Mouse (Mus musculus) adrenal gland, adult 2 months (tissue): Measurements from ENCODE around the gene Gpr152. TPM values are rescaled to one million over a fixed set of nuclear protein-coding genes. Genes with fewer than 3 reads are reported as not detected.
"Not testable (repeated sequence)": the region's sequence is repeated elsewhere in the genome, so short reads cannot be mapped to it uniquely, and the experiment has no call there.

Source experiments
- DNase-seq: peaks from one replicate; pipeline ENCODE4 v3.0.0; 2021
- polyA plus RNA-seq: library from polyadenylated mRNA; depleted of rRNA; stranded (reverse); fragments of >200 nt; gene quantifications from 2 replicates; pipeline ENCODE4 v1.2.3, GENCODE M21; 2012
- total RNA-seq, 2 experiments: library from RNA; stranded (reverse); gene quantifications; 2 replicates each; pipeline ENCODE4 v1.2.3; 2021

The Gpr152 gene
- total and polyA plus RNA-seq, 3 experiments, result 0.09 to 0.17 (median 0.10) TPM

DNA sequence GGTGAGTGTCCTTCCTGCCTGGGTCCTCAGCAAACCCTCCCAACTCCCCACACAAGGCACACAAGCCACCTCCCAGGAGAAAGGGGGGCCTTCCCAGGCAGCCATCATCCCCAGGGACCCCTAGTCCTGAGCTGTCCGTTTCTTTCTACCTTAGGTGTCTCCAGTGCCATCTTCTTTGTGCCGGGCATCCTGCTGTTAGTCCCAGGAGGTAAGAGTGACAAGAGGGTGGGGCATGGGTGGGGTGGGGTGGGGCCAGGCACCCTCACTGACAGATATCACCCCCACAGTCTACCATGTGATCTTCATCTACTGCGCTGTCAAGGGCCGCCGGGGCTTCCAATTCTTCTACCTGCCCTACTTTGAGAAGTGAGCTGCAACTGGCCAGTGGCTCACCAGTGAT is 8.5 kb upstream of the Gpr152 start:
- no peak for DNase-seq

DNA sequence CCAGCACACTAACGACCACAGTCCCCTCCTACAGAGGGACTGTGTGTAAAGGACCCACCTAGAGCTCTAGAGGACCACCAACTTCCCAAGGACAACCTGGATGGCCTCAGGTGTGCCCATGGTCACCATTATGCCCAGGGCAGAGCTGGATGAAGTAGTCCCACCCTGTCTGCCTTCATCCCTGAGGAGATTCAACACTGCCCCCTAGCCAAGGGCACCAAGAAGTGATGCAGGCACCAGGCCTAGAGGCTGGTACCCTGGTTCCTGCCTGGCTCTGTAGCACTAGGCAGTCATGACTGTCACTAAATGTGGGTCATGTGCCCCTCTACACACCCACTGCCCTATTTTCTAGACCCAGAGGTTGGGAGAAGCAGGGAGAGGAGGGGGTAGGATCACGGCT is 7.8 kb upstream of the Gpr152 start:
- peak; percentile 30 for DNase-seq

DNA sequence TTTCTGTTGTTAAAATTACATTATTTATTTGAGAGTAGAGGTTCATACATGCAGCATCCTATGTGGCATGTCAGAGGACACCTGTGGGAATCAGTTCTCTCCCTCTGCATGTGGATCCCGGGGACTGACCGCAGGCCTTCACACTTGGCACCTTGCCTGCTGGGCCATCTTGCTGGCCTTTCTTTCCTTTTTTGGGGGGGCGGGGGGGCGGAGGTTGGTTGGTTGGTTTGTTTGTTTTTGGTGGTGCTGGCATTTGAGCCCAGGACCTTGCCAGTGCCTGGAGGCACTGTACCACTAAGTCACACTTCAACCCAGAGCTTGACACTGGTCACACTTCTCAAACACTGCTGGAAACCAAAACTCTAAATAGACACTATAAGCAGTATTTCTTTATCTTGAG is 5.2 kb upstream of the Gpr152 start:
- DNase-seq, result no peak

DNA sequence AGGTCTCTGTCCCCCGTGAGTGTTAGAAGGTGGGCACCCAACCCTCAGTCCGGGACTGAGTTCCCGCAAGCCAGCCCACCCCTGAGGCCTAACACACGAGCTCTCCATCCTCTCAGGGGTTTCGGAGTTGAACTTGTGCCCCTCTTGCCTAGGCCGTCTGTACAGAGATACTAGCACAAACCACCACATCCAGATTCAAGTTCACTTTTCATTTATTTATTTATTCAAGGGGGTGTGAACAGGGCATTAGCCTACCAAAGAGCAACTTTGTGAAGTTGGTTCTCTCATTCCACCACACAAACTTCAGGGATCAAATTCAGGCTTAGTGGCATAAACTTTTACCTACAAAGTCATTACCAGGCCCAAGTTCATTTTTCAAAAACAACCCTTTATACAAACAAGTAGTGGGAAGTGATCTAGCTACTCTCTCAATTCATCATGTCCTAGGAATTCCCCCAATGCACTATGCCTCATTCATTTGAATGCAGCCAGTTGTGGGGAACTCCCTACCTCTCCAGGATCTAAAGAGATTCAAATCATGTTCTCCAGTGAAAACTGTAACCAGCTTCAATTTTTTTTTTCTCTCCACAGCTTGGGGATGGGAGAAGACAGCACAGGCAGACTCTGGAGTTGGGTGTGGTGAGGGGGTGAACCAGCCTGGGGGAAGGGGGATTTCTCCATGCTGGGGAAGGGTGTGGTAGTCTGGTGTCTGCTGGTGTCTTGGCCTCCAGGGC is 4.2 kb upstream of the Gpr152 start:
- DNase-seq, result not testable (repeated sequence)

DNA sequence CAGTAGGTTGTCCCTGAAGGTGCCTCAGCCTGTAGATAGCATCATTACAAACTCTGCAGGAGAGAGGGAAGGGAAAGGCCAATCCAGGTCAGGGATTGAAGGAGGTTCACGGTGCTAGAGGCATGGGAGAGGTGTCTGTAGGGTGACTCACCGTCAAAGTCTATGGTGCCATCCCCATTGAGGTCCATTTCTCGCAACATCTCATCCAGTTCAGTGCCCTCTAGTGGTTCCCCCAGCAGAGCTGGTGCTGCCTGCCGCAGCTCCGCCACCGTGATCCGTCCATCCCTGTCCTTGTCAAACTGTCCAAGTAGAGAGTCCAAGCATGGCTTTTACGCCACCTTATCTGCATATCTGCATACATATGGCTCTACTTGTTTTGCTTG is 3.6 kb upstream of the Gpr152 start:
- peak; percentile 52 for DNase-seq

DNA sequence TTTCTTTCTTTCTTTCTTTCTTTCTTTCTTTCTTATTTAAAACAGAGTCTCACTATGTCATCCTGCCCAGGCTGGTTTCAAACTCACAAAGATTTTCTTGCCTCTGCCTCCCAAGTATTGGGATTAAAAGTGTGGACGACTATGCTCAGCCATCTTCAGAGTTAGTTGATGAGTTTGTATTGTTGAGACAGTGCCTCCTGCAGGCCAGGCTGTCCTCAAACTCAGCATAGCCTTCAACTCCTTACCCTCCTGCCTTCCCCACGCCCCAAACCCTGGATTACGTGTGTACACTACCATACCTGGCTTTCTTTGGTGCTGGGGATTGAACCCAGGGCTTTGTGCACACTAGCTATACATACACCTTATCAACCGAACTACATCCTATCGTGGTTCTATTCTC is 3.1 kb upstream of the Gpr152 start:
- no peak for DNase-seq

DNA sequence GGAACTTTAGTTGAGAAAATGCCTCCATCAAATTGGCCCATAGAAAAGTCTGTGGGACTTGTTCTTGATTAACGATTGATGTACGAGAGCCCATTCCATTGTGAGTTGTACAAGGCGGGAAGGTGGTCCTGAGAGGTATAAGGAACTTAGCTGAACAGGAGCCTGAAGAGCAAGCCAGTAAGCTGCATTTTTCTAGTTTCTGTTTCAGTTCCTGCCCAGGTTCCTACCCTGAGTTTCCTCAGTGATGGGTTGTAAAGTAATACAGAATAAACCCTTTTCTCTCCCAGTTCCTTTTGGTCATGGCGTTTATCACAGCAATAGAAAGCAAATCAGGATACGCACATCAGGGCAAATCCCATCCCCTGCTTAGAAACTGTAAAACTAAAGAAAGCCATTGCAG is 1.7 kb upstream of the Gpr152 start:
- DNase-seq, result no peak

DNA sequence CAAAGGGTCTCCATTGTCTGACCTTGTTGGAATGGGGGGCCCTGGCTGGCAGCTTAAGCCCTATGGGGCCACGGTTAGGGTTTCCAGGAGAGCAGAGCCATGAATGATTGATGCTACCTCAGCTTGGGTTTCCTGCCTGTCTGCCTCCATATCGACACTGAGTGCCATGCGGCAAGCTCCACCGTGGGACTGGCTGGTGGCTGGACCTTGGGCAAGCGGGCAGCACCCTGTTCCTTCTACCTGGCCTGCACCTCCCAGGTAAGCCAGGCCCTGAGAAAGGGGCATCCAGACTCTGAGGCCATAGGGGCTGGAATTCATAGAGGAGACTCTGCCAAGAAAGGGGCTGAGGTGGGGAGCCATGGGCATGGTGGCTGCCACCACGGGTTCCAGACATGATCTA is 560 bp downstream of the Gpr152 start:
- DNase-seq, result no peak

DNA sequence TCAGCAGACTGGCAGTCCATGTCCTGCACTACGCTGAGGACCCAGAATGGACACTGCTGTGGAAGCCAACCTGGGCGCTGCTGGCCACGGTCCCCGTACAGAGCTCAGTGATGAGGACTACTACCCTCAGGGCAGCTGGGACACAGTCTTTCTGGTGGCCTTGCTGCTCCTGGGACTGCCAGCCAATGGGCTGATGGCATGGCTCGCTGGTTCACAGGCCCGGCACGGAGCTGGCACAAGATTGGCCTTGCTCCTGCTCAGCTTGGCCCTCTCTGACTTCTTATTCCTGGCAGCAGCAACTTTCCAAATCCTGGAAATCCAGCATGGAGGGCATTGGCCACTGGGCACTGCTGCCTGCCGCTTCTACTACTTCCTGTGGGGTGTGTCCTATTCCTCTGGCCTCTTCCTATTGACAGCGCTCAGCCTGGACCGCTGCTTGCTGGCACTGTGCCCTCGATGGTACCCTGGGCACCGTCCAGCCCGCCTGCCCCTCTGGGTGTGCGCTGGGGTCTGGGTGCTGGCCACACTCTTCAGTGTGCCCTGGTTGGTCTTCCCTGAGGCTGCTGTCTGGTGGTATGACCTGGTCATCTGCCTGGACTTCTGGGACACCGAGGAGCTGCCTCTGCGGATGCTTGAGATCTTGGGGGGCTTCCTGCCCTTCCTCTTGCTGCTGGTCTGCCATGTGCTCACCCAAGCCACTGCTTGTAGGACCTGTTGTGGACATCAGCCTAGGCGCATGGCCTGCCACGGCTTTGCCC is 3.0 kb downstream of the Gpr152 start:
- no peak for DNase-seq

DNA sequence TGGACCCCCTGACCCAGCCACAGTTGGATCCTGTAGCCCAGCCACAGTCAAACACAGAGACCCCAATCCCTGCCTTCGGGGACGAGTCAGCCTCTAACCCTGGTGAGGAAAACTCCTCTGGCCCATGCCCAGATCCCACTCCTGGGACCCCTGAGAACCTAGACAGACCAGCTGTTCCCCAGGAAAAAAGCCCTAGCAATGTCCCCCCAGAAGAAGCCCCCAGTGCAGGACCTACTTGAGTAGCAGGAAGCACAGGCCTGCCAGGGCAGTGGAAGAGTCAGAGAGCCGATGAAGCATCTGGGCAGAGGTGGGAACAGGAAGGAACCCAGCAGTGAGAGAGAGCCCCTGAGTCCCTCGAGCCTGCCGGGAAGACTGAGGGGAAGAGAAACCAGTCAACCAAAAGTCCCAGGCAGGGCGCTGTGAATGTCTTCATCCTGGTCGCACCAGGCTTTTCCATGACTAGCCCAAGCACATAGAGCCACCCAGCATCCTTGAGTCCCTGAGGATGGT is 4.2 kb downstream of the Gpr152 start, which contains the start of gene Cabp4:
Gene Cabp4, minus strand, starts transcription at position 275 of the 510 bp plus-strand sequence.
- DNase-seq, result no peak

DNA sequence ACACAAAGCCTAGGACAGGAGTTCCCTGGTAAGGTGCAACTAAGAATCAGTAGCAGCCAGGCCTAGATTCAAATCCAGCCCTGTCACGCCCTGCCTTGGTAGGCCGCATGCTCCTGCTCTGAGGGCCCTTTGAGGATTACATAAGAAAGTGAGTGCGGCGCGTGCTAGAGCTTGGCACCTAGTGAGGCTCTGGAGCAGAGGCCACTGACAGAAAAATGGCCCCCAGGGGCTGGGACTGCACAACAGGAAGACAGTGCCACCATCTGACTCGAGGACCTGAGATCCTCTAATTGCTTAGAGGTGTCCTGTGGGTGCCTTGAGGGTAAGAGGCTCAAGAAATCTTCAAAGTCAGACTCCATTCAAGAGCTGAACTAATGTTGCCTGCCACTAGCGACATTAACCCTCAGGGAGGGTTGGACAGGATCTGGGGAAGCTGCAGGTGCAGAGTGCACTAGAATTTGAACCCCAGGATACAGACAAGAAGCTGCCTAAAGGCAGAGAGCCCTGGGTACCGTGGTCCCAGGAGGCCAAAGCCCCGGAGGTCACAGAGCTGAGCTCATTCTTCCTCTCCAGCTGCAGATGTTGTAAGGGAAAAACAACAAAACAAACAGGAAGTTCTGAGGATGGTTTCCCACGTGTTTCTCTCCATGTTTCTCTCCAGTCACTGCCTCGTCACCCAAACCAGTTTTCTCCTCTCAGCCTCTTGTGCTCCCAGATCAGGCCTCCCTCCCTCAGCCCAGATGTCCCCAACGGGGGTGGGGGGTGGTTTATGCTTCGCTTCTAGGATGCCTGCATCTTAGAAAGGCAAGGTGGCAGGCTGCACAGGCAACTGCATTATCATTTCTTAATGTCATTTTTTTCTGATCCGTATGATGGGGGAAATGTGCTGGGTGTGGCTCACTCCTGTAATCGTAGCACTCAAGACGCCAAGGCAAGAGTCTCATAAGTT is 5.2 kb downstream of the Gpr152 start:
- no peak for DNase-seq

DNA sequence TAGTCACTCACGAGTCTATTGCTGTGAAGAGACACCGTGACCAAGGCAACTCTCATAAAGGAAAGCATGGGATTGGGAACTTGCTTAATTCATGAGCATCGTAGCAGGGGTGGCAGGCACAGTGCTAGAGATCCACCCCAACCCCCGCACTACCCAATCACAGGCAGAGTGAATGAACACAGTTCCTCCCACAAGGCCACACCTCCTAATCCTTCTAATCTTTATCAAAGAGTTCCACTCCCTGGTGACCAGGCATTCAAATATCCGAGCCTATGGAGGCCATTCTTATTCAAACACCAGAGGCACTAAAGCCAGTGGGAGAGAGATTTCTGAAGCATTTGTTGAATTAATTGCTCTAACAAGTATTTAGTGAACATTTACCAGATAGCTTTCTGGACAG is 6.3 kb downstream of the Gpr152 start:
- DNase-seq, result no peak

DNA sequence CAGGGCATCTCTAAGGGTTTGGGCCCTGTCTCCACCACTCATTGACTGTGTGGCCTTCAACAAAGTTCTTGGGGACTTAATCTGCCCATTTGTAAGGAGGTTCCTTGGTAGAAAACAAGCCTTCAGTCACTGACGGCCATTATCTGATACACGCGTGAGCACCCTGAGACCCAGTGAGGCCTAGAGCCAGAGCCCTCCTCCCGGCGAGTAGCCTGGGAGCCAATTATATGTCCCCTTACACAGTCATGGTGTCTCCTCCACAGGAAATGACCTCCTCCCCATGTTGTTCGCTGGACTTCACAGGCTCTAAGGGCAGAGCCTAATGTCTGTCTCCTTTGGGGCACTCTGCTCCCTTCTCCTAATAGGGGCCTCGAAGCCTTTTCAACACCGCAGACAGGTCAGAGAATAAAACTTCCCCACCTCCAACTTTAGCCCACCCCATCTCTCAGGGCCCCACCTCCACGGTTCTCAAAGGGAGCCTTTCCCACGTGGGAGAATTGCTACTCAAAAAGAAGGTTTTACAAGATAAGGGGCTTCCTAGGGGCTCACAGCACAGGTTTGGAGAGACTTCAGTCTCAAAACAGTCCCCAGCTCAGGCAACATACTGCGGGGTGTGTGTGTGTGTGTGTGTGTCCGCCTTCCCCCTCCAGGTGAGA is 6.9 kb downstream of the Gpr152 start:
- DNase-seq, result no peak

DNA sequence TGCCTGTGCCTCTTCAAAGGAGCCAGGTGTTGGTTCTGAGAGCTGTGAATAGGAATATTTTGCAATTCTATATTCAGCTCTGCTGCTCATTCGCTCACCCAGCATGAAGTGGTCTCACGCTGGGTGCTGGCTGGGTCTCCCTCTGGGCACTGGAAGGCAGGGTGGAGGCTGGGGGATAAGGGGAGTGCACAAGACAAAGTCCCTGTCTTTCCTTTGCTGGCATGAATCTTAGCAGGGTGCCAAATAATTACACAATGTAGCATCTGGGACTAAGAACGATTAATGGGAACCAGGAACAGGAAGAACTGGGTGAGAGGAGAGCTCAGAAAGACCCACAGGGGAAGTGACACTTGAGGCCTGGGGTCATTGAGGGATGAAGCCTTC is 7.4 kb downstream of the Gpr152 start:
- DNase-seq, result no peak

DNA sequence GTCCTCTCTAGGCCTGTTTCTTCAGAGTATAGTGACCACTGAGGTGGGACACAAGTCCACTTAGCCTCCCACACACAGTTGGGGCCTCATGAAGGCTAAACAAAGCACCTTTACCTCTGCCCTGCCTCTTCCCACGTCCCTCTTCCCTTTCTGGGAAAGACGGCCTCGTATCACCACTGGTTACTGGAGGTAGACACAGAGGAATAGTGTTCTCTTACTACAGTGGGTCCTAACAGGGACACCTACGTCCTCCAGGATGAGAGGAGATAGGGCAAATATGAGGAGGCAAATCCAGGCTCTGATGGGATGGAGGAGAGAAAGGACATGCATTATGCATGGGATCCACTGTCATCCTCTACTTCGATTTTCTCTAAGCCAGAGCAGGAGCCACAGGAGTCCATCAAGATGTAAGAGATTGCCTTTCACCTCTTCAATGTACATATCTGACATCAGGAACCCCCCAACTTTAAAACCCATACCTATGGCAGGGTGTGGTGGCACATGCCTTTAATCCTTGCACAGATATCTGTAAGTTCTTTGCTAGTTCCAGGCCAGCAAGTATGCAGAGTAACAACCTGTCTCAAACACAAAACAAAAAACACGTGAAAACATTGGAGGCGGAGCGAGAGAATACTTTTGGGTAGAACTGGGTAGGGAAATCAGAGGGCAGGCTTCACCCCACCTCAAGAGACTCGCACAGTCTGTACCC is 8.3 kb downstream of the Gpr152 start:
- DNase-seq, result no peak

DNA sequence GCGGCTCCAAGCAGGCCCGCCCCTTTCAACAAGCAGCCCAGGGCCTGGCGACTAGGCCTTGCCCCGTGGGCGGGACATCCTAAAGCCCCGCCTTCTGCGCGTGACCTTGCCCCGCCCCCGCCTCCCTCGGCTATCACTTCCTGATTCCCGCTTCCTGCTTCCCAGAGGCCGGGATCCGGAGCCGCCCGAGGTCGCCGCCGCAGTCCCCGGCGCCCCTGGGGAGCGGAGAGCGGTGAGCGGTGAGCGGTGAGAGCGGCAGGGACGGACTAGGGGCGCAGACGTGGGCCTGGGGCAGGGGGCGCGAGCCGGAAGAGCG is 8.9 kb downstream of the Gpr152 start, which contains the start of gene Coro1b:
Gene Coro1b, plus strand, starts transcription at position 129 of the 316 bp plus-strand sequence.
- DNase-seq, result peak; percentile 99

DNA sequence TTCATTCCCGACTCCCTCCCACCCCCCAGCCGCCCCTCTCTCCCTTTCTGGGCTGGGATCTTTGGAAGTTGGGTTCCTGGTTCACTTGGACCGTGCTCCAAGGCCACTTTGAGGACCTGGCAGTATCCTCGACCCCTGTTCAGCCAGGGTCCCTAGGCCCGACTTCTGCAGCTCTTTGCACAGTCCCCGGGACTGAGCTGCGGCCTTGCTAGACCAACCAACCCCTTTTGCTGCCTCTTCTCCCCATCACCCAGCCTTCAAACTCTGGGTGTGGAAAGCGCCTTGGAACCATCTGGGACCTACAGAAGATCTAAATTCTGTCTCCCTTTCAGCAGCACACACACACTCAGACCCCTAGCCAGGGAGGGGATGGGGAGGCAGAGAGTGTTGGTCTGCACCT is 9.2 kb downstream of the Gpr152 start:
- no peak for DNase-seq

DNA sequence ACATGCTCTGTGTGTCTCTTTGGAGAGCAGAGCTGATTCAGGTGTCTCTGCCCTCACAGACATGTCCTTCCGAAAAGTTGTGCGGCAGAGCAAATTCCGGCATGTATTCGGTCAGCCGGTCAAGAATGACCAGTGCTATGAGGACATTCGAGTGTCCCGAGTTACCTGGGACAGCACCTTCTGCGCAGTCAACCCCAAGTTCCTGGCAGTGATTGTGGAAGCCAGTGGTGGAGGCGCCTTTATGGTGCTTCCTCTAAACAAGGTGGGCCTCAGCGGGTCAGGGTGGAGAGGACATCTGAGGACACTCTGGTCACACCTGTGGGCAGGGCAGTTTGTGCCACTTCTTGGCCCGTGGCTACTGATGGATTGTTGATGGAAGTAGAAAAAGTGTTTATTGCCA is 9.7 kb downstream of the Gpr152 start:
- DNase-seq, result no peak

DNA sequence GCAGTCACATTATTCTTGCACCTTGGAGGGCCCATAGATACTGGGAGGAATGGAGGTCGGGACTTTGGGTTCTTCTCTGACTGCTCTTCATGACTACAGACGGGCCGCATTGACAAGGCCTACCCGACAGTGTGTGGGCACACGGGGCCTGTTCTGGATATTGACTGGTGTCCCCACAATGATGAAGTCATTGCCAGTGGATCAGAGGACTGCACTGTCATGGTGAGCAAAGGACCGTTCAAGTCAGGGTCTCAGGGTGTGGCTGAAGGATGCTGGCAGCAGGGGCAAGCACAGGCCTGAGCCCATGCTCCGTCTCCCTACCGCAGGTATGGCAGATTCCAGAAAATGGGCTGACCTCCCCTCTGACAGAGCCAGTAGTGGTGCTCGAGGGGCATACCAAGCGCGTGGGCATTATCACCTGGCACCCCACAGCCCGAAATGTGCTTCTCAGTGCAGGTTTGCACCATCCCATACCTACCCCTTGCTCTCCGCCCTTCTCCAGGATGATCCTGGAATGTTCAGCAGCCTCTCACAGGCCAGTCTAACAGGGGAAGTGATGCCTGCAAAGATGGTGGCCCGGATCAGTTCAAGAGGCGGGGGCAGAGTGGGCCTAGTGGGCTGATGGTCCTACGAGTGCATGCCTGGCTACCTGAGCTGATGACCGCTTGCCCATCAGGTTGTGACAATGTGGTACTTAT is 10.3 kb downstream of the Gpr152 start:
- no peak for DNase-seq
